Mouse (Mus musculus) embryonic facial prominence, embryonic 13.5 days (tissue): ENCODE data around the gene Gm20708. TPM values are rescaled to one million over a fixed set of nuclear protein-coding genes. Genes with fewer than 3 reads are reported as not detected.
A peak's percentile ranks its signal among the peaks of the same experiment; 100 is the strongest.

ENCODE experiments used
- ATAC-seq: fragments of 200-750 bp; cut with Nextera tagmentation; 2 replicates; pipeline ENCODE4 v1.8.0; 2017; ENCODE audit warnings: low read depth; ENCODE audit not compliant: insufficient number of reproducible peaks, insufficient read depth, low FRiP score, low TSS enrichment
- H3K27ac ChIP-seq: fragments of 300-500 bp; sonication (generic); 2 replicates; pipeline ENCODE4 v1.5.1; 2015; ENCODE audit warnings: moderate library complexity, mild to moderate bottlenecking, inconsistent platforms
- H3K27me3 ChIP-seq: fragments of 300-500 bp; sonication (generic); 2 replicates; pipeline ENCODE4 v1.6.1; 2015; ENCODE audit warnings: mild to moderate bottlenecking, inconsistent platforms
- H3K36me3 ChIP-seq: fragments of 300-500 bp; sonication (generic); 2 replicates; pipeline ENCODE4 v1.6.1; 2015; ENCODE audit warnings: mild to moderate bottlenecking, inconsistent platforms
- H3K4me1 ChIP-seq: fragments of 300-500 bp; sonication (generic); 2 replicates; pipeline ENCODE4 v1.6.1; 2015; ENCODE audit warnings: inconsistent platforms
- H3K4me2 ChIP-seq: fragments of 300-500 bp; sonication (generic); 2 replicates; pipeline ENCODE4 v1.6.1; 2015; ENCODE audit warnings: moderate library complexity, mild to moderate bottlenecking, inconsistent platforms
- H3K4me3 ChIP-seq: fragments of 300-500 bp; sonication (generic); 2 replicates; pipeline ENCODE4 v1.5.1; 2015; ENCODE audit warnings: mild to moderate bottlenecking, inconsistent platforms
- H3K9ac ChIP-seq: fragments of 300-500 bp; sonication (generic); 2 replicates; pipeline ENCODE4 v1.6.1; 2015; ENCODE audit warnings: mild to moderate bottlenecking, inconsistent platforms
- H3K9me3 ChIP-seq: fragments of 300-500 bp; sonication (generic); 2 replicates; pipeline ENCODE4 v1.6.1; 2016; ENCODE audit warnings: inconsistent platforms
- WGBS: fragments of 180-500 bp; shearing (Covaris S2); methylation state at CpG from one replicate; pipeline ENCODE4 v1.1.7; 2015; ENCODE audit warnings: mixed read lengths; 5-methylcytosine and 5-hydroxymethylcytosine counted together
- polyA plus RNA-seq: library from polyadenylated mRNA; unstranded; fragments of >200 nt; fragmentation: Nextera tagmentation; extraction: Ambion mirVana; gene quantifications from 2 replicates; pipeline ENCODE4 v1.2.1, GENCODE M21; 2015

Gm20708 gene
- polyA plus RNA-seq, result 0.66 and 0.99 TPM in 2 replicates

DNA sequence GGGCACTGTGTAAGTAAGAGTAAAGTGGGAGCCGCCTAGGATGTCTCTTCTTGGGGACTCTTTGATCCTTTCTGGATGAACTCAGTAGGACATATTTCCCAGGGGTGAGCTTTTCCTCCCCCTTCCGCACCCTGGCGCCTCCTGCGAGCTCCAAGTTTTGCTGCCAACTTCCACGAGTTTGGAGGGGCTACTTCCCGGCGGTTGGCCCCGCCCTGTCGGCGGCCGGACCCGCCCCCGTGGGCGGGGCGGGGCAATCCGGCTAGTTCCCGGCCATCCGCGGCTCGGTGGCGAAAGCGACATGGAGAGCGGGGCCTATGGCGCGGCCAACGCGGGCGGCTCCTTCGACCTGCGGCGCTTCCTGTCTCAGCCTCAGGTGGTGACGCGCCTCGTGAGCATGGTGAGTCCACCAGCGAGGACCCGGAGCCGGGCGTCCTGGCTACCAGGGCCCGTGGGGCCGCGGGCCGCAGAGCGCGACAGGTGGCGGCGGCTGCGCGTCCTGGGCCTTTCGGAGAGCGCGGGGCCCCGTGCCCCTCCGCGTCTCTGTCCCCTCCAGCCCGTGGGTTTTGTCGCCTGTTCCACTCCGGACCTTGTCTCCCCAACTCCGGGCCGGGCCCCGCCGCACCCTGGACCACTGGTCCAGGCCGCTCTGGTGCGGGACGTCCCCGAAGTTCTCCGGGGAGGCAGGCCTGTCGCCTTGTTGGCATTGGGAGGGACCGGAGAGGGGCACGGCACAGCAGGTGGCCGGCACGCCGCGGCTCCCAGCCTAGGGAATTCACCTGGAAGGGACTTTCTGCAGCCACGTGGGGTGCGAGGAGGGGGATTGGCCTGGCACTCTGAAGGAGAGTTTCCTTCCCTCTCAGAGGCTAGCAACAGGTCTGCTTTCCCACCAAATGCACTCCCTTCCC is at the start of gene Gm20708, which contains the start of gene Syngr2:
Gene Gm20708, plus strand, starts transcription at position 262 of the 905 bp plus-strand sequence.
Gene Syngr2, plus strand, starts transcription at position 262 of the 905 bp plus-strand sequence.
- H3K4me1 ChIP-seq, result peaks cover 24% of the 10 kb centered on the region
- H3K27me3 ChIP-seq, result no peaks in the 10 kb centered on the region
- H3K27ac ChIP-seq, result peak within 1 kb of the TSS; percentile 71
- H3K9ac ChIP-seq, result peak within 1 kb of the TSS; percentile 77
- H3K9me3 ChIP-seq, result no peaks in the 10 kb centered on the region
- WGBS, result under 1% methylated on average over 75 of the region's 75 CpGs
- peak; percentile 52; the same call in 1 of the 2 replicates for ATAC-seq
- peak within 1 kb of the TSS; percentile 100 for H3K4me2 ChIP-seq
- H3K36me3 ChIP-seq, result peaks cover 29% of the 10 kb centered on the region
- peak within 1 kb of the TSS; percentile 86 for H3K4me3 ChIP-seq

DNA sequence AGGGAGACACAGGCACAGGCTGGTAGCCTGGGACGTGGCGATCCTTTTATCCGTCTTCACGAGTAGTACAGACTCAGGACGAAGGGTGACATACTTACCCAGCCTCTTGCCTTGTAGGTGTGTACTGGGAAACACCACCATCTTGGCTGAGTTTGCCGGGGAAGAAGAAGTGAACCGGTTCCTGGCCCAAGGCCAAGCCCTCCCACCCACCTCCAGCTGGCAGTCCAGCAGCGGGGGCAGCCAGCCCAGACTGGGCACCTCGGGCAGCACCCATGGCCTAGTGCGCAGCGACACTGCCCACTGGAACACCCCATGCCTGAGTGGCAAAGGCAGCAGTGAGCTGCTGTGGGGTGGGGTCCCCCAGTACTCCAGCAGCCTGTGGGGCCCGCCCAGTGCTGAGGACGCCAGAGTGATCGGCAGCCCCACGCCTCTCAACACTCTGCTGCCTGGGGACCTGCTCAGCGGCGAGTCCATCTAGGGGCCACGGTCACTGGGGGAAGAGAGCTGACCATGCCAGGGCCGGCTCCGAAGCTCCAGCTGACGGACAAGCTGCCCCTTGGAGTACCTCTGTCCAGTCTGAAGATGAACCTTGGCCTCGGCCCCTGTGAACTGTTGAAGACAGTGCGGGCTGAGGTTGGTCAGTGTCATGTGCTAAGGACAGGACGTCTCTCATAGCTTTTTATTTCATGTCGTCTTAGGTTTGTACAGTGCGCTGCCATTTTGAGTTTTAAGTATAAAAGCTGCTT is 48.9 kb upstream of the Gm20708 start:
- no peak overlapping the region for H3K4me2 ChIP-seq
- no peaks in the 10 kb centered on the region for H3K4me1 ChIP-seq
- peaks cover 96% of the 10 kb centered on the region for H3K36me3 ChIP-seq
- no peak overlapping the region for H3K4me3 ChIP-seq
- H3K9ac ChIP-seq, result no peak overlapping the region
- H3K27me3 ChIP-seq, result no peaks in the 10 kb centered on the region
- ATAC-seq, result peak; percentile 59
- WGBS, result 92% methylated on average over 26 of the region's 26 CpGs
- H3K27ac ChIP-seq, result no peak overlapping the region
- no peaks in the 10 kb centered on the region for H3K9me3 ChIP-seq

DNA sequence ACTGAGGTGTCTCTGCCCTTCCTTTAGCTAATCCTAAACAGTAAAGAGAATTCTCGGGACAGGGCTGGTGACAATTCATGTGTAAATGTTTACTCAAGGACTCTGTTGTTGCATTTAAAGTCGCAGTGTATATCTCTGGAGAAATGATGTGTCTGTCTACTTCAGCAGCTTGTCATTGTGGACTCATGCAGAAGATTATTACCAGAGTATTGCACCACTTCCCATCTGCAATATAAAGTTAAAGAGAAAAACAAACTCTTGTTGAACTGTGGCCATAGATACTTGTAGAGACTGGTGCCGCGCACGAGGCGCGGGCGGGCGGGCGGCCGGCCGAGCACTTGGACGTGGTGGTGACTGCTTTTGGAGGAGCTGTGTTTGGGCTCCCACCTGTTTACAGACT is 47.7 kb upstream of the Gm20708 start:
- peaks cover 96% of the 10 kb centered on the region for H3K36me3 ChIP-seq

DNA sequence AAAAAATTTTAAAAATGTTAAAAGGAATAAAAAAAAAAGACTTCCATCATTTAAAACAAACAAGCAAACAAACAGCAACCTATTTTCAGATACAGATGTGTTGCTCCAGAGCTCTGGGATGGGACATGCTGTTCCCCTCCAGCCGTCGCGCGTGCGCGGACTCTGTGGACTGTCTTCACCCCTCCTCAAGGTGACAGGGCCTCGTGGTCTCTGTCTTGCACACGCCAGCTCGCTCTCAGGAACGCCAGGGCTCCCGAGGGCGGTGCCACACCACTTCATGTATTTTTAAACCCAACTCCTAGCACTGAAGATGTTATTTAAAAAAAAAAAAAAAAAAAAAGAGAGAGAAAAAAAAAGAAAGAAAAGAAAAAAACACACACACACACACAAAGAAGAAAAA is 47.2 kb upstream of the Gm20708 start:
- ATAC-seq, result no peak
- Histone ChIP-seq H3K27ac (no peak overlapping the region), H3K9me3 (no peaks in the 10 kb centered on the region), H3K36me3 (peaks cover 94% of the 10 kb centered on the region), H3K4me3 (no peak overlapping the region), H3K4me2 (no peak overlapping the region), H3K4me1 (no peaks in the 10 kb centered on the region), H3K27me3 (no peaks in the 10 kb centered on the region), H3K9ac (no peak overlapping the region)
- WGBS, result 88% methylated on average over 12 of the region's 12 CpGs

More for the DNA sequence above, 47.7 kb upstream of the Gm20708 start:
- no peaks in the 10 kb centered on the region for H3K4me1 ChIP-seq
- no peaks in the 10 kb centered on the region for H3K9me3 ChIP-seq
- ATAC-seq, result no peak
- 93% methylated on average over 13 of the region's 13 CpGs for WGBS
- H3K27me3 ChIP-seq, result no peaks in the 10 kb centered on the region
- H3K4me3 ChIP-seq, result no peak overlapping the region
- no peak overlapping the region for H3K9ac ChIP-seq
- H3K4me2 ChIP-seq, result no peak overlapping the region
- H3K27ac ChIP-seq, result no peak overlapping the region

DNA sequence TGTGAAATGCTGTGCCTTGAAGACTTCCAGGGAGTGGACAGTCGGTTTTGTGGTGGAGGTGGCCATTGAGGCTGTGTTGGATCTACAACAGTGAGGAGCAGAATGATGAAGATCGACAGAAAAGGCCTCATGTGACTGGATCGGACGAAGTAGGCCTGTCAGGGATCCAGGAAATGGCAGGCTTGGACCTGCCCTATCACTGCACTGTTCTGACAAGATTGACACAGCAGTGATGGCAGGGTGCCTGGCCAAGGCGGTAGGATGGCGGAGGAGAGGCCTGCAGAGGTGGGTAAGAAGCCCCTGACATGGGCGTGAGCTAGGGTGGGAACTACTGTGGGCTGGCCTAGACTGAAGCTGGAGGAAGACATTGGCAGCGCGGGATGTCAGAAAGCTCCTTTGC is 45.1 kb upstream of the Gm20708 start:
- no peak overlapping the region for H3K4me3 ChIP-seq

DNA sequence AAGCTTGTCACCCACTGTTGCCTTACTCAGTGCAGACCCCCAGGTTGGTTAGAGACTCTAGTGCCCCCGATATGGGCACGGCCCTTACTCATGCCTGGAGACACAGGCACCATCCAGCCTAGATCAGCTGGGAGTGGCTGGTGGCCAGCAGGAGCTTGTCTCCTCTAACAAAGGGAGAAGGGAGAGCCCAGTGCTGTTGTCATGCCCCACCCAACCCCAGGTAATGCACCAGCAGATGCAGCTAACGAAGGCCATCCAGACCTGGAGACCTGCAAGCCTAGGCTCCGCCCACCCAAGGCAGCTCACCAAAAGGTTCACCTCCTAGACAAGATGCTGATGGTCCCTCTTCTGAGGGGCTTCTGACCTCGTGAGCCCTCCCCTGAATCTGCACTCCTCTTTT is 44.1 kb upstream of the Gm20708 start:
- no peak overlapping the region for H3K27ac ChIP-seq
- H3K4me3 ChIP-seq, result no peak overlapping the region
- 88% methylated on average over 5 of the region's 5 CpGs for WGBS
- H3K9me3 ChIP-seq, result no peaks in the 10 kb centered on the region
- no peak overlapping the region for H3K9ac ChIP-seq
- H3K4me2 ChIP-seq, result no peak overlapping the region
- ATAC-seq, result no peak
- no peaks in the 10 kb centered on the region for H3K27me3 ChIP-seq
- H3K4me1 ChIP-seq, result no peaks in the 10 kb centered on the region
- H3K36me3 ChIP-seq, result peaks cover 79% of the 10 kb centered on the region

More for the DNA sequence above, 45.1 kb upstream of the Gm20708 start:
- 85% methylated on average over 9 of the region's 9 CpGs for WGBS
- no peak overlapping the region for H3K4me2 ChIP-seq
- no peaks in the 10 kb centered on the region for H3K27me3 ChIP-seq
- no peaks in the 10 kb centered on the region for H3K4me1 ChIP-seq
- no peak overlapping the region for H3K27ac ChIP-seq
- H3K9me3 ChIP-seq, result no peaks in the 10 kb centered on the region
- H3K36me3 ChIP-seq, result peaks cover 79% of the 10 kb centered on the region
- H3K9ac ChIP-seq, result no peak overlapping the region
- ATAC-seq, result no peak

DNA sequence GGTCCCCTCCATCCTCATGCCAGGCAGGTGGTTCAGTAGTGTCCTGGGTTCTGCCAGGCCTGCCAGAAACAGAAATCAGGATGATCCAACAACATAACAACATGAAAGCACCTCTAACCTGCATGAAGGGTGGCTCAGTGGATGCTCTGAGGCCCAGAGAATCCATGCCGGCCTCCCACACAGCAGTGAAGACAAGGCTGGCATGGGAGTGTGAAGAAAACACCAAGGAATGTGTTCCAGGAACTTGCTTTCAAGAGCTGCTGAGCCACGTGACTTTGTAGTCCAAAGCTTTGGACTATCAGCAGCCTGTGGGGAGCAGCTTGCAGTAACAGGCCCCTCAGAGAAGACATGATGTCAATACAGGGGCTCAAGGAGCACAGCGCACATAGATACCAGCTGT is 43.2 kb upstream of the Gm20708 start:
- no peak for ATAC-seq
- Histone ChIP-seq H3K36me3 (peaks cover 76% of the 10 kb centered on the region), H3K27ac (no peak overlapping the region)

DNA sequence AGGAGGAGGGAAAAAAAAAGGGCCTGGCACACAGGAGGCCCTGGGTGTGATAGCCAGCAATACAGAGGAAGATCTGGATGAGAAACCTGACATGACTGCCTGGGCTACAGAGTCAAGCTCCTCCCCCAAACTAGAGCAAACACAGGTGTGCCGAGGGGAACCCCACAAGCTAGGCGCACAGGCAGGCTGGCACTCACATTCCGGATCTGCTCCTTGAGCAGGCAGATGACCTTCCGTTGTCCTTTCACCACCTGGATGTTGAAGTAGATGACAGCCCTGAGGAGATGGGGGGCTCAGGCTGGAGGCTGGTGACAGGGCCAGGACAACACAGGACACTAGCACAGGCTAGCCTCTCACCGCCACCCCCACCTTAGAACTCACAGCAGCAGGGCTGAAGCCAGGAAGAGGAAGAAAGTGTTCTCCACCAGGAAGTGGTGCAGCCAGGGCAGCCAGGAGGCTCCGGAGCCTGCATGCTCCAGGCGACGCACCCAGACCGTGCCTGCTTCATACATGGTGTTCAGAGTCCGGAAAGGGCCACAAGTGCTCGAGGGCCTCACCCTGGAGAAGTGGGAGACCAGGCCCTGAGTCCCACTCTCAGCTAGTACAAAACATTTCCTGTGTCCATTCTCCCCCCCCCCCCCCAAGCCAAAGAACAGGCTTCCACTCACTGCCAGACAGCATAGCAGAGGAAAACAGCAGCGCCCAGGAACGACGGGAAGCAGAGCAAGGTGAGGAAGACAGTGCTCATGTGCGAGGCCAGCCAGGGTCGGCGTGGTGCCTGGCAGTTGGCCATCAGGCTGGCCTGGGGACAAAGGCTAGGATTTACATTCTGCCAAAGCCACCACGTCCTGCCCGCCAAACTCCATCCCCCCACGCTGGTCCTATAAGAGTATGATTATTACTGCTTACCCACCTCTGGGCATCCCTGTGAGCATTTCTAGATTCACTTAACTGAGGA is 40.5 kb upstream of the Gm20708 start:
- no peak overlapping the region for H3K4me3 ChIP-seq
- no peaks in the 10 kb centered on the region for H3K27me3 ChIP-seq
- 0 out of 2 replicates have a peak overlapping the region, but pooled peaks have one; percentile 16 for H3K9ac ChIP-seq
- H3K36me3 ChIP-seq, result peaks cover 71% of the 10 kb centered on the region
- no peaks in the 10 kb centered on the region for H3K4me1 ChIP-seq
- no peak overlapping the region for H3K27ac ChIP-seq
- H3K9me3 ChIP-seq, result no peaks in the 10 kb centered on the region
- H3K4me2 ChIP-seq, result no peak overlapping the region
- no peak for ATAC-seq
- WGBS, result 81% methylated on average over 20 of the region's 20 CpGs

More for the DNA sequence above, 43.2 kb upstream of the Gm20708 start:
- Histone ChIP-seq H3K9ac (0 out of 2 replicates have a peak overlapping the region, but pooled peaks have one; percentile 16), H3K27me3 (no peaks in the 10 kb centered on the region), H3K9me3 (no peaks in the 10 kb centered on the region), H3K4me3 (no peak overlapping the region), H3K4me2 (no peak overlapping the region), H3K4me1 (no peaks in the 10 kb centered on the region)
- WGBS, result 81% methylated on average over 3 of the region's 3 CpGs

DNA sequence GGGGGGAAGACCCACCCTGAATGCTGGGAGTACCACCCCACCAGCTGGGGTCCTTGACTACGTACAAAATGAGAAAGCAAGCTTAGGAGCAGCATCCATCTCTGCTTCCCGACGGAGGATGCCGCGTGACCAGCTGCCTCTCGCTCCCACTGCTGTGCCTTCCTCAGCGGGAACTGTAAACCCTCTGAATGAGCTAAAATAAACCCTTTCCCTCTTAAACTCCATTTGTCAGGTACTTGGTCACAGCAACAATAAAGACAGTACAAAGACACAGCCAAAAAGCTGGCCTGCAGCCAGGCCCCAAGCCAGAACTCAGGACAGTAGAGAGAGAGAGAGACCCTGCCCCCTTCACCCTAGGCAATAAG is 39.8 kb upstream of the Gm20708 start:
- Histone ChIP-seq H3K36me3 (peaks cover 67% of the 10 kb centered on the region), H3K4me1 (no peaks in the 10 kb centered on the region)
- no peak for ATAC-seq

DNA sequence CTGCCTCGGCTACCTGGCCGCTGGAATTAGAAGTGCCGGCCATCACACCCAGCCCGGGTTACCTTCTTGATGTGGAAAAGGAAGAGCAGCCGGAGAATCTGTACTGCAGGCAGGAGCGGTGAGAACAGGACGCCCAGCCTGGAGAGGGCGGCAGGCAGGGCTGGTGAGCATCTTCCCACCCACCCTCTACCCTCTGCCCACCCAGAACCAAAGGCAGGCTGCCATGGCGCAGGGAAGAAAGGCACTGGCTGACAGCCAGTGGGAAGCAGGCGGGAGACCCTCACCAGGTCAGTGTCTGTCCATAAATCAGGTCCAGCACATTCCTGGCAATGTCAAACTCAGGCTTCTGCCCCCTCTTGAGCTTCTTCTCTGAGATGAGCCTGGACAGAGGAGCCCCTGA is 39.1 kb upstream of the Gm20708 start:
- WGBS, result 87% methylated on average over 10 of the region's 10 CpGs
- Histone ChIP-seq H3K27me3 (no peaks in the 10 kb centered on the region), H3K4me3 (no peak overlapping the region), H3K4me2 (no peak overlapping the region), H3K36me3 (peaks cover 67% of the 10 kb centered on the region), H3K27ac (no peak overlapping the region), H3K4me1 (no peaks in the 10 kb centered on the region), H3K9ac (no peak overlapping the region), H3K9me3 (no peaks in the 10 kb centered on the region)
- ATAC-seq, result no peak

More for the DNA sequence above, 39.8 kb upstream of the Gm20708 start:
- Histone ChIP-seq H3K4me2 (no peak overlapping the region), H3K27me3 (no peaks in the 10 kb centered on the region), H3K9ac (0 out of 2 replicates have a peak overlapping the region, but pooled peaks have one; percentile 16), H3K4me3 (no peak overlapping the region), H3K9me3 (no peaks in the 10 kb centered on the region), H3K27ac (no peak overlapping the region)
- 90% methylated on average over 7 of the region's 7 CpGs for WGBS

DNA sequence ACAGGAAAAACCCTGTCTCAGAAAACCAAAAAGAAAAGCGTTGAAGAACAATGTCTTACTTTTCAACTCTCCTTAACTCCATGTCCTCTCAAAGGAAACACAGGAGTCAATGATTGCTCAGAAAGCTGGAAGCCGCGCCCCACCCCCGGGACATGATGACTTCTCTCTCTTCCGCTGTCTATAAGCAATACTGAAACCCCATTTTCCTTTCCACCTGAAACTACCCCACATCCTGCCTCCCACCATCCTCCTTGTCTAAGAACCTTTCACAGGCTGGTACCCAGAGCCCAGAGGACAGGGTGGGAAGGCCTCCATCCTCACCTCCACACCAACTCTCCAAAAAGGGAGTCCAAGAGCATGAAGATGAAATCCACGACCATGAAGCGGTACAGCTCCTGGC is 37.1 kb upstream of the Gm20708 start:
- H3K27ac ChIP-seq, result no peak overlapping the region
- no peaks in the 10 kb centered on the region for H3K27me3 ChIP-seq
- no peaks in the 10 kb centered on the region; the same call in 1 of the 2 replicates for H3K4me1 ChIP-seq
- no peak for ATAC-seq
- peaks cover 63% of the 10 kb centered on the region for H3K36me3 ChIP-seq
- WGBS, result 92% methylated on average over 7 of the region's 7 CpGs
- no peak overlapping the region for H3K9ac ChIP-seq
- H3K4me2 ChIP-seq, result no peak overlapping the region
- H3K9me3 ChIP-seq, result no peaks in the 10 kb centered on the region
- no peak overlapping the region for H3K4me3 ChIP-seq
